Mouse (Mus musculus) heart, adult 11 months (tissue): Measurements from ENCODE around the gene Mospd3.
A peak's percentile ranks its signal among the peaks of the same experiment; 100 is the strongest.
"Not testable (repeated sequence)": the region's sequence is repeated elsewhere in the genome, so short reads cannot be mapped to it uniquely, and the experiment has no call there.

Experiments used
- DNase-seq: peaks from one replicate; pipeline ENCODE4 v3.0.0; 2022

Gene Mospd3

GRCm38 (mm10) chr5:137614921-137615320 is 14.1 kb upstream of the Mospd3 start:
- not testable (repeated sequence) for DNase-seq

- DNase-seq, result peak; percentile 96
Observed at GRCm38 (mm10) chr5:137613550-137613949, 12.7 kb upstream of the Mospd3 start, which contains the start of gene Pcolce. Gene Pcolce, minus strand, starts transcription at chr5:137613784.

- peak; percentile 96 for DNase-seq
Observed at GRCm38 (mm10) chr5:137613076-137613475, 12.2 kb upstream of the Mospd3 start.

- peak; percentile 98 for DNase-seq
Observed at GRCm38 (mm10) chr5:137611245-137611602, 10.4 kb upstream of the Mospd3 start.

- DNase-seq, result peak; percentile 99
Observed at GRCm38 (mm10) chr5:137610548-137611244, 9.8 kb upstream of the Mospd3 start.

GRCm38 (mm10) chr5:137610056-137610455 is 9.2 kb upstream of the Mospd3 start:
- DNase-seq, result peak; percentile 92

- peak; percentile 87 for DNase-seq
Observed at GRCm38 (mm10) chr5:137609292-137609691, 8.4 kb upstream of the Mospd3 start.

- no peak for DNase-seq
Observed at GRCm38 (mm10) chr5:137608654-137609190, 7.9 kb upstream of the Mospd3 start.

GRCm38 (mm10) chr5:137607860-137608653 is 7.2 kb upstream of the Mospd3 start:
- peak; percentile 92 for DNase-seq

- DNase-seq, result no peak
Observed at GRCm38 (mm10) chr5:137601365-137601729, 489 bp upstream of the Mospd3 start.

- no peak for DNase-seq
Observed at GRCm38 (mm10) chr5:137600281-137600618, 608 bp downstream of the Mospd3 start.

GRCm38 (mm10) chr5:137599600-137599999 is 1.3 kb downstream of the Mospd3 start:
- DNase-seq, result peak; percentile 95

- no peak for DNase-seq
Observed at GRCm38 (mm10) chr5:137598100-137598826, 2.6 kb downstream of the Mospd3 start.

GRCm38 (mm10) chr5:137597625-137598024 is 3.2 kb downstream of the Mospd3 start:
- DNase-seq, result no peak

- peak; percentile 94 for DNase-seq
Observed at GRCm38 (mm10) chr5:137596601-137597261, 4.1 kb downstream of the Mospd3 start.

GRCm38 (mm10) chr5:137595921-137596320 is 4.9 kb downstream of the Mospd3 start:
- DNase-seq, result no peak

- no peak for DNase-seq
Observed at GRCm38 (mm10) chr5:137590507-137590906, 10.4 kb downstream of the Mospd3 start.

- peak; percentile 96 for DNase-seq
Observed at GRCm38 (mm10) chr5:137584976-137585375, 15.9 kb downstream of the Mospd3 start.

- DNase-seq, result peak; percentile 96
Observed at GRCm38 (mm10) chr5:137583670-137584169, 17.1 kb downstream of the Mospd3 start.

GRCm38 (mm10) chr5:137582702-137583101 is 18.2 kb downstream of the Mospd3 start:
- no peak for DNase-seq

GRCm38 (mm10) chr5:137580246-137580645 is 20.6 kb downstream of the Mospd3 start:
- DNase-seq, result no peak

- peak; percentile 94 for DNase-seq
Observed at GRCm38 (mm10) chr5:137574470-137574901, 26.4 kb downstream of the Mospd3 start.
